Mouse (Mus musculus) left cerebral cortex, postnatal 4 days (tissue): ENCODE results near the gene Eif2b2. TPM values are rescaled to one million over a fixed set of nuclear protein-coding genes. Genes with fewer than 3 reads are reported as not detected.

Experiments
- DNase-seq: peaks from one replicate; pipeline ENCODE4 v3.0.0-alpha.2; 2022
- intact Hi-C: fragments of 180-260 bp; cut with DNase I; formaldehyde crosslinking; loops from one replicate; pipeline ENCODE4 v1.15.1; 2025
- microRNA-seq: library from miRNA; unstranded; fragments of <30 nt; microRNA quantifications from one replicate; pipeline ENCODE4 v1.2.0, GENCODE M21; 2022
- total RNA-seq, 2 experiments: library from RNA; stranded (reverse); gene quantifications; 2 replicates each; pipeline ENCODE4 v1.2.3; 2021

The Eif2b2 gene
- total RNA-seq, 2 experiments from 2014 or later: 63.5 to 67.2 TPM

- intact Hi-C loops: no loop called here
- no peak for DNase-seq
These were observed 18.3 kb downstream of the Eif2b2 start for GRCm38 (mm10) chr12:85237553-85237952.

DNA sequence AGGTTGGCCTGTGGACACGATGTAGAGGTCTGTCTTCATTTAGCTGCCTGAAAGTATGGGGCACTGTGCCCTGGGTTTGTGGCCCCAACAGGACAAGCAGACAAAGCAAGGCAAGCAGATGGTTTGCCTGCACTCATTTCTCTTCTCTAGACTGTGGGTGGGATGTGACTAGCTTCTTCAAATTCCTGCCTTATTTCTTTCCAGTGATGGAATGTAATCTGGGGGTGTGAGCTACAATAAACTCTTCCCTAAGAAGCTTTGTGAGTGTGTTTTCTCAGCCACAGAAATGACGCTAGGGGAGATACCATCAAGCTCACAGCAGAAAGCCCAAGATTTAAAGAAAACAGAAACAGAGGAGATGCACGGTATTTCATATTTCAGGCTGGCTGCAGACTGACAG lies 32.8 kb downstream of the Eif2b2 start:
- DNase-seq: no peak
- intact Hi-C loops: no loop called here

GRCm38 (mm10) chr12:85256074-85256751 lies 36.9 kb downstream of the Eif2b2 start:
- intact Hi-C loops: no loop called here
- DNase-seq: no peak

- no peak for DNase-seq
These were observed 37.8 kb downstream of the Eif2b2 start for GRCm38 (mm10) chr12:85257008-85257639.

DNA sequence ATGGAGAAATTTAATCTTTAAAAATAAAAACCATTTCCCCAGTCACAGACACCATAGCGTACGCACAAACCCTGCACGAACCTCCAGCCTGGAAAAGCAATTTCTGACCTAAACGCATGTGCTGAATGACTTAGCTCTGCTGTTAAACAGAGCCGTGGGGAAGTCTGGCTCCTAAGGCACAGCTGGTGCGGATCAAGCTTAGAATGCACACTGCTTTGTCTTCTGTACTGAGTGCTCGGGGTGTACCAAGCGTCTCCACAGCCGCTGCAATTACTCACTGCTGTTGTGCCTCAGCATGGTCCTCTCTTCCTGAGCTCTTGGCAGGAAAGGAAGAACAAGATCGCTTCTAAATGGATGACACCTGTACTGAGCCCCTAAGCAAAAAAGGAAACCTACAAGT lies 43.2 kb downstream of the Eif2b2 start:
- intact Hi-C loops: no loop called here
- DNase-seq: no peak

More at GRCm38 (mm10) chr12:85257008-85257639, 37.8 kb downstream of the Eif2b2 start:
- intact Hi-C loops: no loop called here

DNA sequence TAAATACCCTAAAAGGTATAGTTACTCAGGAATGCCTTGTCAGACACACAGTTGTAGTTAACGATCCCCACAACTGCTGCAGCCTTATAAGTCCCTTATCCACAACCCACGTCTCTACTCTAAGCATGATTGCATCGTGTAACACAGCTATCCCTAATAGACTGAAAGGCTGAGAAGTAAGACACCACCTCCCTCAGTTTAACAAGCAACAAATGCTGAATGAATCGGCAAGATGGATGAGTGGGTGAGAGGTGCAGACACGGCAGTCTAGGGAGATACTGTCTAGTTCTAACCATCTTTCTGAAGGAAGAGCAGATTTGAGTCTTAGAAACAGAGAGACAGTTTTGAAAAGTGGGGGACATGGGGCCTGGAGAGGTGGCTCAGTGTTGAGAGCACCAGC lies 43.9 kb downstream of the Eif2b2 start:
- DNase-seq: no peak
- intact Hi-C loops: no loop called here

DNA sequence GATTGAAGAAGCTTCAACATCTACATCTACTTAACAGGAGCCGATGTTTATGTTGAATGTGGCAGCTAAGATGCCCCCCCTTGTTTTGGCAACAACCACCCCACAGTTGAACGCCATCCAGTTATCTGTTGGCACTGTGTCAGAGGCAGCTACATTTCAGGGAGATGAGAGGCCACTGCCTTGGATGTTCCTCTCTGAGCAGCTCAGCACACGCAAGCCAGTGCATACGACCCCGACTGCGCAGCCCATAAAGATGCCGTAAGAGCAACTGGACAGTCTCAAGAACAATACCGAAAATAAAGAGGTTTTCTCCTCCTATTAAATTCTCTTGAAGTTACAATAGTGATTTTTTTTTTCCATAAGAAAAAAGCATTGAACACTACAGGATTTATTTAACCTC lies 45.2 kb downstream of the Eif2b2 start:
- DNase-seq: peak; percentile 53

DNA sequence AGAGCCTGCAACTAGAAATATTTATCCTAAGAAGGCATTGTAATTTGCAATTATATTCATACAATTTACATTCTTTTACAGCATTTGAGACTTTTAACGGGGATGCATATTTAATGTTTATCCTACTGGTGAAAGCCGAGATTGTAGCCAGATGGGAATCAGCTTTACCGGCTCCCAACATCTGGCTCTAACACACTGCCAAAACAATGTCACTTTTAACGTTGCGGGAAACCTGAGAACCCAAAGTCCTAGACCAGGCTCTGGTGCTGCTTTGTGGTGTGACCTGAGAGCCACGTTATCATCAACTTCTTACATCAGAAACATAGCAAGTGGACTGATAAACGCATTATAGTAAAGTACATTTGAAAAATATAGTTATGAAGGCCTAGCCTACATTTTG lies 45.7 kb downstream of the Eif2b2 start:
- intact Hi-C loops: no loop called here
- no peak for DNase-seq

More for the DNA sequence above, 45.2 kb downstream of the Eif2b2 start:
- intact Hi-C loops: no loop called here

DNA sequence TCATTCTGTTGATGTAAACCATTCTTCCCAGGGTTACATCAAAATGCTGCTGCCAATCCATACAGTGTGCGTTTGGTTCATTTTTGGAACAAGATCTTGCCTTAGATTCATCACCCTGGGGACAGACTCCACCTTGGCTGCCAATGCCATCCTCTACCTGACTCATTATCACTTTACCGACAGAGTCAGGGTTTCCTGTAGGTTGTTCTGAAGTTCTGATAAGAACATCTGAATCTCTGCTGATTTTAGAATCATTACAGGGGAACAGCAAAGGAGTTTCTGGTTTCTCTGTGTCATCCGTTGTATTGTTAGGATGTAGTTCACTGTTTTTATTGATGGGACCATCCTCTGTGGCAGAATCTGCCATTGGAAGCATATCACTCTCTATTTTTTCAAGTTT lies 47.0 kb downstream of the Eif2b2 start:
- no peak for DNase-seq
- intact Hi-C loops: no loop called here

GRCm38 (mm10) chr12:85269821-85270220 lies 50.5 kb downstream of the Eif2b2 start:
- DNase-seq: no peak
- intact Hi-C loops: no loop called here

GRCm38 (mm10) chr12:85270319-85270718 lies 51.0 kb downstream of the Eif2b2 start, which contains the start of gene Mlh3:
Gene Mlh3, minus strand, starts transcription at chr12:85270599.
- peak; percentile 85 for DNase-seq
- intact Hi-C loops: no loop called here

DNA sequence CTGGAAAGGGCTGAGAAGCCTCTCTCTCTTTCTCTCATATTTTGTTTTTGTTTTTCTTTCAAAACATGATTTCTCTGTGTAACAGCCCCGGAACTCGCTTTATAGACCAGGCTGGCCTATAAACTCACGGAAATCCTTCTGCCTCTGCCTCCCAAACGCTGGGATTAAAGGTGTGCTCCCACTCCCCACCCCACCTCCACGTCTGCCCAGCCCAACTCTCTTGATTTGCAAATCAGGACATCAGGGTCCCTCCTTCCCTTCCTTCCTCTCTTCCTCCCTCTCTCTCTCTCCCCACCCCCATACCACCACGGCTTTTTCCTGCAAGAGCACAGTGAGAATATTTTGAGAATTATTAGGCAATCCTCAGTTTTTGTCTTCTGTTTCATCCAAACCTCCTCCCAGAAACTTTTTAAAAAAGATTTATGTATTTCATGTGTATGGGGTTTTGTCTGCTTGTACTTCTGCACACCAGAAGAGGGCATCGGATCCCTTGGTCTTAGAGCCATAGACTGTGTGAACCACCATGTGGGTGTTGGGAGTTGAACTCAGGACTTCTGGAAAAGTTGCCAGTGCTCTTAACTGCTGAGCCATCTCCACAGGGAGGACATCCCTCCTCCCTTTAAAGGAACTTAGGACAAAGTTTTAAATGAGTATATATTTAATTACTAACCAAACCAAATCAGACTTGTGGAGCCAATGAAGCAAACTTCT lies 52.0 kb downstream of the Eif2b2 start:
- intact Hi-C loops: no loop called here

GRCm38 (mm10) chr12:85271843-85272206 lies 52.5 kb downstream of the Eif2b2 start:
- DNase-seq: no peak
- intact Hi-C loops: no loop called here

More for the DNA sequence above, 52.0 kb downstream of the Eif2b2 start:
- no peak for DNase-seq

GRCm38 (mm10) chr12:85273508-85273907 lies 54.2 kb downstream of the Eif2b2 start:
- DNase-seq: no peak
- intact Hi-C loops: no loop called here

Small RNA genes lying within 50 kb of the gene (microRNA-seq; reads per million reads assigned to microRNA genes)
- gene Mir6938: not detected

Other genes starting within 250 kb of the Eif2b2 start
- gene Fcf1, start 248.6 kb upstream of the Eif2b2 start, total RNA-seq: 10 to 100 TPM; 41.0 to 47.8 TPM
- gene Arel1, start 248.6 kb upstream of the Eif2b2 start, total RNA-seq: 10 to 100 TPM; 90.9 to 91.7 TPM
- 100 to 1,000 TPM; 143 to 145 TPM for gene Ylpm1, start 223.2 kb upstream of the Eif2b2 start, total RNA-seq
- 1 to 10 TPM in 1 of 2 experiments, under 1 TPM in 1; 0.64 to 1.5 TPM for gene Prox2, start 108.7 kb upstream of the Eif2b2 start, total RNA-seq
- gene Dlst, start 108.6 kb upstream of the Eif2b2 start, total RNA-seq: 100 to 1,000 TPM; 157 to 166 TPM
- gene Rps6kl1, start 68.2 kb upstream of the Eif2b2 start, total RNA-seq: 10 to 100 TPM; 41.2 to 44.1 TPM
- gene Pgf, start 41.7 kb upstream of the Eif2b2 start, total RNA-seq: 1 to 10 TPM; 5.1 to 6.4 TPM
- gene Mlh3, start 51.1 kb downstream of the Eif2b2 start, total RNA-seq: 10 to 100 TPM; 14.4 to 14.6 TPM
- gene Acyp1, start 69.0 kb downstream of the Eif2b2 start, total RNA-seq: 10 to 100 TPM; 15.3 to 15.8 TPM
- gene Zc2hc1c, start 69.1 kb downstream of the Eif2b2 start, total RNA-seq: under 1 TPM; 0.52 to 0.58 TPM
- 10 to 100 TPM; 28.9 to 32.0 TPM for gene Nek9, start 119.9 kb downstream of the Eif2b2 start, total RNA-seq
- 100 to 1,000 TPM; 153 to 164 TPM for gene Tmed10, start 155.4 kb downstream of the Eif2b2 start, total RNA-seq